Mouse (Mus musculus): Measurements from ENCODE around the gene Irf2. TPM values are rescaled to one million over a fixed set of nuclear protein-coding genes. Genes with fewer than 3 reads are reported as not detected.

The Irf2 gene
- polyA plus RNA-seq, 1 experiment from 2014 or later, result 13.6 TPM

- no peak overlapping the region for H3K27ac ChIP-seq
- H3K9ac ChIP-seq (replicated peaks), result no peak overlapping the region
- H3K36me3 ChIP-seq, result no peaks in the 10 kb centered on the region
- H3K9me3 ChIP-seq, result no peaks in the 10 kb centered on the region
- ATAC-seq (ENCODE audit: insufficient number of reproducible peaks, insufficient read depth, low FRiP score, low TSS enrichment, low read depth), result no peak
- no peaks in the 10 kb centered on the region for H3K27me3 ChIP-seq
- no peak overlapping the region for H3K4me2 ChIP-seq
- 75% methylated on average over 2 of the region's 2 CpGs for WGBS
- H3K4me1 ChIP-seq (replicated peaks), result peaks cover 11% of the 10 kb centered on the region
- H3K4me3 ChIP-seq (replicated peaks), result no peak overlapping the region
These were observed 28.0 kb upstream of the Irf2 start for GRCm38 (mm10) chr8:46711496-46711895.

- WGBS, result 92% methylated on average over 11 of the region's 11 CpGs
- no peaks in the 10 kb centered on the region for H3K36me3 ChIP-seq
- H3K9me3 ChIP-seq, result no peaks in the 10 kb centered on the region
- no peak overlapping the region for H3K4me2 ChIP-seq
- no peak overlapping the region for H3K9ac ChIP-seq (replicated peaks)
- ATAC-seq (ENCODE audit: insufficient number of reproducible peaks, insufficient read depth, low FRiP score, low TSS enrichment, low read depth), result no peak
- H3K27ac ChIP-seq, result no peak overlapping the region
- H3K4me3 ChIP-seq (replicated peaks), result no peak overlapping the region
- H3K27me3 ChIP-seq, result no peaks in the 10 kb centered on the region
- peaks cover 16% of the 10 kb centered on the region for H3K4me1 ChIP-seq (replicated peaks)
These were observed 26.4 kb upstream of the Irf2 start for GRCm38 (mm10) chr8:46713178-46713577.

GRCm38 (mm10) chr8:46713844-46714243, 25.7 kb upstream of the Irf2 start:
- no peaks in the 10 kb centered on the region for H3K36me3 ChIP-seq
- H3K27me3 ChIP-seq, result no peaks in the 10 kb centered on the region
- WGBS, result 59% methylated on average over 6 of the region's 6 CpGs
- H3K4me1 ChIP-seq (replicated peaks), result peaks cover 16% of the 10 kb centered on the region
- H3K9me3 ChIP-seq, result no peaks in the 10 kb centered on the region
- H3K27ac ChIP-seq, result no peak overlapping the region
- no peak overlapping the region for H3K4me2 ChIP-seq
- H3K4me3 ChIP-seq (replicated peaks), result no peak overlapping the region
- no peak overlapping the region for H3K9ac ChIP-seq (replicated peaks)
- ATAC-seq (ENCODE audit: insufficient number of reproducible peaks, insufficient read depth, low FRiP score, low TSS enrichment, low read depth), result no peak

- Histone ChIP-seq H3K9ac (replicated peaks) (no peak overlapping the region), H3K4me2 (no peak overlapping the region), H3K36me3 (no peaks in the 10 kb centered on the region), H3K27me3 (no peaks in the 10 kb centered on the region), H3K9me3 (no peaks in the 10 kb centered on the region), H3K27ac (no peak overlapping the region), H3K4me3 (replicated peaks) (no peak overlapping the region), H3K4me1 (replicated peaks) (peaks cover 16% of the 10 kb centered on the region)
- WGBS, result 68% methylated on average over 3 of the region's 3 CpGs
- ATAC-seq (ENCODE audit: insufficient number of reproducible peaks, insufficient read depth, low FRiP score, low TSS enrichment, low read depth), result no peak
These were observed 25.1 kb upstream of the Irf2 start for GRCm38 (mm10) chr8:46714400-46714799.

- Histone ChIP-seq H3K27me3 (no peaks in the 10 kb centered on the region), H3K4me1 (replicated peaks) (peaks cover 16% of the 10 kb centered on the region), H3K9ac (replicated peaks) (no peak overlapping the region), H3K9me3 (no peaks in the 10 kb centered on the region), H3K27ac (0 out of 2 replicates have a peak overlapping the region, but pooled peaks have one; percentile 2), H3K4me2 (peak overlapping the region; percentile 2; the same call in 1 of the 2 replicates), H3K36me3 (no peaks in the 10 kb centered on the region), H3K4me3 (replicated peaks) (no peak overlapping the region)
- ATAC-seq (ENCODE audit: insufficient number of reproducible peaks, insufficient read depth, low FRiP score, low TSS enrichment, low read depth), result no peak
- 43% methylated on average over 11 of the region's 11 CpGs for WGBS
These were observed 23.1 kb upstream of the Irf2 start for GRCm38 (mm10) chr8:46716477-46716876.

- Histone ChIP-seq H3K4me2 (no peak overlapping the region), H3K27ac (no peak overlapping the region), H3K27me3 (no peaks in the 10 kb centered on the region), H3K4me1 (replicated peaks) (peaks cover 16% of the 10 kb centered on the region), H3K4me3 (replicated peaks) (no peak overlapping the region), H3K36me3 (no peaks in the 10 kb centered on the region), H3K9me3 (no peaks in the 10 kb centered on the region), H3K9ac (replicated peaks) (no peak overlapping the region)
- no peak for ATAC-seq (ENCODE audit: insufficient number of reproducible peaks, insufficient read depth, low FRiP score, low TSS enrichment, low read depth)
- 61% methylated on average over 6 of the region's 6 CpGs for WGBS
These were observed 22.4 kb upstream of the Irf2 start for GRCm38 (mm10) chr8:46717170-46717569.

GRCm38 (mm10) chr8:46718301-46718700, 21.2 kb upstream of the Irf2 start:
- ATAC-seq (ENCODE audit: insufficient number of reproducible peaks, insufficient read depth, low FRiP score, low TSS enrichment, low read depth), result no peak
- Histone ChIP-seq H3K9ac (replicated peaks) (no peak overlapping the region), H3K4me1 (replicated peaks) (peaks cover 16% of the 10 kb centered on the region), H3K9me3 (no peaks in the 10 kb centered on the region), H3K4me3 (replicated peaks) (no peak overlapping the region), H3K36me3 (no peaks in the 10 kb centered on the region), H3K27ac (no peak overlapping the region), H3K27me3 (no peaks in the 10 kb centered on the region), H3K4me2 (no peak overlapping the region)
- 93% methylated on average over 8 of the region's 8 CpGs for WGBS

- no peak for ATAC-seq (ENCODE audit: insufficient number of reproducible peaks, insufficient read depth, low FRiP score, low TSS enrichment, low read depth)
- Histone ChIP-seq H3K4me2 (no peak overlapping the region), H3K4me1 (replicated peaks) (peaks cover 13% of the 10 kb centered on the region), H3K4me3 (replicated peaks) (no peak overlapping the region), H3K9me3 (no peaks in the 10 kb centered on the region), H3K27me3 (no peaks in the 10 kb centered on the region), H3K27ac (no peak overlapping the region), H3K9ac (replicated peaks) (no peak overlapping the region), H3K36me3 (no peaks in the 10 kb centered on the region)
- WGBS, result 85% methylated on average over 5 of the region's 5 CpGs
These were observed 20.8 kb upstream of the Irf2 start for GRCm38 (mm10) chr8:46718747-46719146.

- Histone ChIP-seq H3K4me1 (replicated peaks) (peaks cover 11% of the 10 kb centered on the region; the same call in 1 of the 2 replicates), H3K9me3 (no peaks in the 10 kb centered on the region), H3K4me2 (no peak overlapping the region), H3K36me3 (no peaks in the 10 kb centered on the region), H3K4me3 (replicated peaks) (no peak overlapping the region), H3K27ac (no peak overlapping the region), H3K27me3 (no peaks in the 10 kb centered on the region), H3K9ac (replicated peaks) (no peak overlapping the region)
- WGBS, result 43% methylated on average over 4 of the region's 4 CpGs
- ATAC-seq (ENCODE audit: insufficient number of reproducible peaks, insufficient read depth, low FRiP score, low TSS enrichment, low read depth), result no peak
These were observed 18.9 kb upstream of the Irf2 start for GRCm38 (mm10) chr8:46720656-46721055.

- Histone ChIP-seq H3K27me3 (no peaks in the 10 kb centered on the region), H3K9me3 (no peaks in the 10 kb centered on the region), H3K4me2 (no peak overlapping the region), H3K9ac (replicated peaks) (no peak overlapping the region), H3K36me3 (no peaks in the 10 kb centered on the region), H3K4me1 (replicated peaks) (peaks cover 7% of the 10 kb centered on the region; the same call in 1 of the 2 replicates), H3K27ac (no peak overlapping the region), H3K4me3 (replicated peaks) (no peak overlapping the region)
- ATAC-seq (ENCODE audit: insufficient number of reproducible peaks, insufficient read depth, low FRiP score, low TSS enrichment, low read depth), result no peak
- 90% methylated on average over 11 of the region's 11 CpGs for WGBS
These were observed 18.3 kb upstream of the Irf2 start for GRCm38 (mm10) chr8:46721065-46721845.

- 27% methylated on average over 2 of the region's 2 CpGs for WGBS
- ATAC-seq (ENCODE audit: insufficient number of reproducible peaks, insufficient read depth, low FRiP score, low TSS enrichment, low read depth), result no peak
- Histone ChIP-seq H3K27ac (no peak overlapping the region), H3K36me3 (no peaks in the 10 kb centered on the region), H3K4me3 (replicated peaks) (no peak overlapping the region), H3K4me2 (no peak overlapping the region), H3K27me3 (no peaks in the 10 kb centered on the region), H3K4me1 (replicated peaks) (peaks cover 7% of the 10 kb centered on the region; the same call in 1 of the 2 replicates), H3K9ac (replicated peaks) (no peak overlapping the region), H3K9me3 (no peaks in the 10 kb centered on the region)
These were observed 17.0 kb upstream of the Irf2 start for GRCm38 (mm10) chr8:46722536-46722935.

- H3K36me3 ChIP-seq, result no peaks in the 10 kb centered on the region
- H3K4me3 ChIP-seq (replicated peaks), result no peak overlapping the region
- 0 out of 2 replicates have a peak, but pooled peaks have one; percentile 63 for ATAC-seq (ENCODE audit: insufficient number of reproducible peaks, insufficient read depth, low FRiP score, low TSS enrichment, low read depth)
- H3K9ac ChIP-seq (replicated peaks), result no peak overlapping the region
- H3K4me1 ChIP-seq (replicated peaks), result peaks cover 7% of the 10 kb centered on the region; the same call in 1 of the 2 replicates
- 73% methylated on average over 2 of the region's 2 CpGs for WGBS
- no peaks in the 10 kb centered on the region for H3K27me3 ChIP-seq
- H3K27ac ChIP-seq, result no peak overlapping the region
- H3K4me2 ChIP-seq, result no peak overlapping the region
- H3K9me3 ChIP-seq, result no peaks in the 10 kb centered on the region
These were observed 13.1 kb upstream of the Irf2 start for GRCm38 (mm10) chr8:46726383-46726782.

Measured in limb, embryonic 12.5 days (tissue).